Mouse (Mus musculus) kidney, adult 2 months (tissue): ENCODE data around the gene Wfikkn1.

ENCODE experiments used
- CTCF ChIP-seq: fragments of 200-500 bp; conservative IDR thresholded peaks from 2 replicates; pipeline ENCODE4 v1.5.1; 2011; ENCODE audit warnings: low read depth, mild to moderate bottlenecking, control low read depth, low read length, moderate library complexity, mixed read lengths; ENCODE audit not compliant: insufficient read depth, insufficient read length
- POLR2A ChIP-seq: fragments of 200-500 bp; IDR thresholded peaks from one replicate; pipeline ENCODE4 v1.6.1; 2011; ENCODE audit warnings: low read depth, low read length, control low read depth

GRCm38 (mm10) chr17:25829558-25830017 lies 51.1 kb downstream of the Wfikkn1 start:
- TF ChIP-seq POLR2A (no peak), CTCF (no peak)
